Mouse (Mus musculus) CD4-positive, CD25-positive, alpha-beta regulatory T cell, adult 4 months (primary cell): Measurements from ENCODE around the gene Ppp1r14a. TPM values are rescaled to one million over a fixed set of nuclear protein-coding genes. Genes with fewer than 3 reads are reported as not detected.

Experiments
- ATAC-seq: one replicate; pipeline ENCODE4 v1.8.0; 2017
- polyA plus RNA-seq, 2 experiments: library from polyadenylated mRNA; unstranded; fragments of 100-300 nt; shearing (Covaris generic); gene quantifications; one replicate each; pipeline ENCODE4 v1.2.1; 2017

The Ppp1r14a gene
- not detected for polyA plus RNA-seq

DNA sequence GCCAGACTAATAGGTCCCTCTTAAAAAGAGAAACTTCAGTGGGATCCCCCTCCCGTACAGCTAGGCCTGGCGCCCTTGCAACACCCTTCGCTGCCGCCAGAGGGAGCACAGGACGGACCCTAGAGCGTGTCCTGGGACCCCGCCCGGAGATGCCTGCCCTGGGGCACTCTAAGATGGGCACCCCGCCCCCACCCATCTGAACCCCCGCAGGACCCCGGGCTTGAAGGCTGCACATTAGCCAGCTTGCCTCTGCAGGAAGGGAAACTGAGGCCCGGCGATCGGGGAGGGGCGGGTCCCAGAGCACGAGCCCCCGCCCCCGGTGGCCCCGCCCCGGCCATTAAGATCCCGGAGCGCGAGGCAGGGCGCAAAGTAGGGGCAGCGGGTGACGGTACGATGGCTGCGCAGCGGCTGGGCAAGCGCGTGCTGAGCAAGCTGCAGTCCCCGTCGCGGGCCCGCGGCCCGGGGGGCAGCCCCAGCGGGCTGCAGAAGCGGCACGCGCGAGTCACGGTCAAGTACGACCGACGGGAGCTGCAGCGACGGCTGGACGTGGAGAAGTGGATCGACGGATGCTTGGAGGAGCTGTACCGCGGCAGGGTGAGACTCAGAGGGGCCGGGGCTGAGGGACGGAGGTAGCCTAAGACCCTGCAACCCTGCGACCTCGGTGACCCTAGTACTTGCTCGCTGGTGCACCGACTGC, at the start of gene Ppp1r14a:
Ppp1r14a (plus strand) TSS at position 367 of the 697 bp plus-strand sequence.
- ATAC-seq: peak; percentile 61

DNA sequence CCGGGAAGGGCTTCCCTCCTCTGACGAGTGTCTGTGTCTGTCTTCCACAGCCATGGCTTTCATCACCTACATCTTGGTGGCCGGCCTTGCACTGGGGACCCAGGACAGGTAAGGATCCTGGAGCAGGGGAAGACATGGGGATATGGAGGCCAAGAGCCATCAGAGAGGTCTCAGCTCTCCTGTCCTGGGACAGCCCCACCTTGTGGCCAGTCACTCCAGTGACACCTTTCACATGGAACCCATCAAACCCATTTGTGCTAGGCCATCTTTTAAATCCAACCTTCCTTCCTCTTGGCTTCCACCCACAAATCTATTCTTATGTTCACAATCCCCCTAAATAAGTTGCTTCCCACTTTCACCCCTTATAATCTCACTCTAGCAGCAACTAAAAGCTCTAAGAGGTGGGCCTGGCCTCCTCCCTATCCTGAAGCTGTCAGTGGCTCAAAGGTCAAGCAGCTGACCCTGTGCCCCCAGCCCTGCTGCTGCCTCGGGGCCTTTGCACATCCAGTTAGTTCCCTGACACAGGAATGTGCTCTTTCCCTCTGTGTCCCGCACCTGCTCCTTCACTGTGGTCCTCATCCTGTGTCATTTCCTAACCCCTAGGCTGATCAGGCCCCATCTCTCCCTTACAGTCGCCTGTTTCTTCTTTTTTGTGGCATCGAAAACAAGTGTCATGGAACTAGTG, 44.2 kb upstream of the Ppp1r14a start:
- peak; percentile 74 for ATAC-seq

DNA sequence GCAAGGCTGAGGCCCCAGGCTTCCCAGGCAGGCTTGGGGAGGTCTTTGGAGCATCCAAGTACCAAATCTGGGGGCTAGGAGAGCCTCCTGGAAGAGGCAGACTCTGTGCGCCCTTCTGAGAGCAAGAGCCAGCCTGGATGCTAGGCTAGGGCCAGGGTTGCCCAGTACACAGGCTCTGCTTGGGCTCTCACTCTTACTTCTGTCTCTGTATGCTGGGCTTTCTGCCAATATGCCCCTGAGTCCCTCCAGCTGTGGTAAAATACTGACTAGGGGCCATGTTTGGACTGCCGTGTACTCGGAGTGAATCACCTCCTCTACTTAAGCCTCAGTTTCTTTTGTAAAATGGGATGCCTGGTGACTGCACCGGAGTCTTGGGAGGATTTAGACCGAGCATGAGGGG, 43.1 kb upstream of the Ppp1r14a start:
- ATAC-seq: no peak

DNA sequence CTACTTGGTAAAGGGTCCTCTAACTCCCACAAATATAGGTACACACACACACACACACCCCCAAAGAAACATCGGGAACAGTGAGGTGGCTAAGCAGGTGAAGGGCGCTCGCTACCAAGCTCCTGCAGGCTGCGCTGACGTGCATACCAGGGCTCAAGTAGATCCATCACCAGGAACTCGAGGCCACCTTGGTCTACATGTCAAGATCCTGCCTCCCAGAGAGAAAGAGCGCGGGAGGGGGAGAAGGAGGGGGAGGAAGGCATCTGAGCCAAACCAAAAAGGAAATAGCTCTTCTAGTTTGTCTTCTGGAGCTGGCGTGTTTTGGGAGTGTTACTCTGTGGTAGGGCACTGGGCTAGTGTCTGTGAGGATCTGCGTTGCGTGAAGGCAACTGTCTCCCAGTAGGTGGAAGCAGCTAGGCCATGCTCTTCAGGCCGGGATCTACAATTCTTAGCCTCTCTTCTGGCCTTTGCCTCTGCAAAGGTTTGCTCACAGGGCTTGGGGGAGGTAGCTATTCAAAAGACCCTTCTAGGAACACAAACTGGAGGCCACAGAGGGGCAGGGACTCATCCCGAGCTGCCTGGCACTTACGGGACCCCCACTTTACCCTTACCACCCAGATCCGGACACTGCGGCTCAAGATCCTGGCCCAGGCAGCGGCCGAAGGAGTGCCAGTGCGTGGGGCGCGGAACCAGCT, 42.3 kb upstream of the Ppp1r14a start:
- ATAC-seq: no peak

DNA sequence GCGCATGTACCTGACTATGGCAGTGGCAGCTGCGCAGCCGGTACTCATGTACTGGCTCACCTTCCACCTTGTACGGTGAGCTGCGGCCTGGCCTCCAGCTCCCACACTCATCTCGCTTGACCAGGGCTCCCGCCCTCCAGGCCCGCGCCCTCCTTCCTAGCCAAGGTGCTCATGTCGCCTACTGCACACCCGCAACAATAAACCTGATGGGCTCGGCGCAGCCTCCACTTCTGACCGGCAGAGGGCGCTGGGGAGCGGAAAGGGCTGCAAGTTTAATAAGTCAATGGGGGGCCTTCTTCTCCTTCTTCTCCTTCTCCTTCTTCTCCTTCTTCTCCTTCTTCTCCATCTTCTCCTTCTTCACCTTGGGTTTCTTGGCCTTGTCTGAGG, 41.8 kb upstream of the Ppp1r14a start:
- ATAC-seq: peak; percentile 55

DNA sequence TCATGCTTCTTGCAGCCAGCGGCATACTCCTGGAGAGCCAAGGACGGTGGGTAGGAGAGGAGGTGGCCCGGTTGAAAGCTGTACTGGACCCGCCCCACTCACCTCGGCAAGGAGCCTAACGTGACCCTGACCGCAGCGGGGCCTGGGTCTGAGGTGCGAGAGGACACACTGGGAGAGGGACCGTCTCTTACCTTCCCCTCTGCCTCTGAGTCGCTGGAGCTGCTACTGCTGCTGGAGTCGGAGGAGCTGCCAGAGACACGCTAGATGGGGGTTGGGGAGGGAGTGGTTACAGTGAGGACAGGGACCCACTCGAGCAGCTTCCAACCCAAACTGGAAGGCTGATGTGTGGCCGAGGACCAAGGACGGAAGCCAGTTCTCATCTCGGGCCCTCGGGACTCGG, 41.4 kb upstream of the Ppp1r14a start:
- ATAC-seq: peak; percentile 22

DNA sequence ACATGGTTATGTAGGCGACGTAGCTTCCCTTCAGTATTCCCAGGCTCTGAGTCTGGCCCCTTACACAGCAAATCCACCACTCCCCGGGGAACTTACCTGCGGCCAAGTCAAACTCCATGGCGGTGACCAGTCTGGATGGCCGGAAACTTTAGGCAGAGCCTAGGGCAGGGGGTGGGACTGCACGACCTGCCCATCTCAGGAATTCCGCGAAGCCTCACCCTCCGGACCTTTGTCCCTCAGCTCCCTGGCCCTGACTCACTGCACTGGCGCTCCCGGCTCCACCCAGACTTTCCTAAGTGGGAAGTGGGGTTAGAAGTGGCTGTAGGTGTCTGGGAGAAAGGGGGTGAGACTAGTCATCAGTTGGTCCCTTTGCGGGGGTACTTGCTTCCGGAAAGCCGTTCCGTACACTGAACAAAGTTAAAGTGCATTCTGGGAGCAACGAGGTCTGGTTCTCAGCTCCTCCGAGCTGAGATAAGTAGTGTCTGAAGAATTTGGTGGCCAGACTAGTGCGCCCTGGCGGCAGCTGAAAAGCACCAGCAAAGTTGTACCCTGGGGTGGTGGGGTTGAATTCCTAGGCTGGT, 40.8 kb upstream of the Ppp1r14a start, which contains the start of gene 2200002D01Rik:
2200002D01Rik (minus strand) TSS at position 206 of the 581 bp plus-strand sequence.
- ATAC-seq: no peak

DNA sequence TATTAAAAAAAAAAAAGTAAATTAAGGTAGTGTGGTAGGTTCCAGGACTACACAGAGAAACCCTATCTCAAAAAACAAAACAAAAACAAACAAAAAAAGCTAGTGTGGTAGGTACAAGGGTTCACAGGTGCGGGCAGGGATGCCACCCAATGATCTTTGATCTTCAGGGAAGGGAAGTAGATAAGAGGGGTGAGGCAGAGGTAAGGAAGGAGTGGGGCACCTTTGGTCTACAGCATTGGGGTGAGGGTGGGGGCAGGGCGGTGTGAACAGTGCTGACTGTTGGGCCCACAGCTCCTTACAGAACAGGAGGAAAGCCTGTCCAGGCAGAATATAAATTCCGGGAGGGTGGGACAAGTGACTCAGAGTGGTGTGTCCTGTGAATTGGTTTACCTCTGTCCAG, 37.9 kb upstream of the Ppp1r14a start:
- ATAC-seq: peak; percentile 47

DNA sequence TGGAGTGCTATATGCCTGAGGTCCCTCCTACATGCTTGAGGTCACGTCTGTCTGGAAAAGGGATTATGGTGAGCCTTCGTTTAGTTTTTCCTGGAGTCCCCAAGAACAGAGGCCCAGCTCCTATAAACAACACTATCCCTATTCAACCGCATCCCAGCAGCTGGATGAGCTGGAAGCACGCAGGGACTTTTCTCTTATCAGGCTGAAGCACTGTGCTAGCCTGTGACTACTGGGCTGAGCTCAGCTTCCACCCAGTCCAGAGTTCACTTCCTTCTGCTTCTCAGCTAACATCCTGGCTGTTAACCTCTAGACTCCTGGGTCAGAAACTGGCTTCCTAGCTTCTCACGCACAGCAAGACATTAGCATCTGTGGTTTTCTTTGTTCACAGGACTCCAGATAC, 35.3 kb upstream of the Ppp1r14a start:
- ATAC-seq: no peak

DNA sequence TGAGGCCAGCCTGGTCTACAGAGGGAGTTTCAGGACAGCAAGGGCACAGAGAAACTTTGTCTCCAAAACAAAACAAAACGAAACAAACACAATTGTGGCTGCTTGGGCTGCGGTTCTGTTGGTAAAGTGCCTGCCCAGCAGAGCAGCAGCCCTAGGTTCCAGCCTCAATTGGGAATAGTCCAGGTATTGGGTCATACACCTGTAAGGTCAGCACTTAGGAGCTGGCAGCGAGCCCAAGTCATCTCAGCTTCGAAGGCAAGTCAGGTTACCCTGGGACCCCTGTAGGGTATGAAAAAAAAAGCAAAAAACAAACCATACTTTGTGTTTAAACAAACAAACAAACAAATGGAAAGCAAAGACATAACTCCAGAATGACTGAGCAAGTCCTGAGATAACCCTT, 33.2 kb upstream of the Ppp1r14a start:
- no peak for ATAC-seq

DNA sequence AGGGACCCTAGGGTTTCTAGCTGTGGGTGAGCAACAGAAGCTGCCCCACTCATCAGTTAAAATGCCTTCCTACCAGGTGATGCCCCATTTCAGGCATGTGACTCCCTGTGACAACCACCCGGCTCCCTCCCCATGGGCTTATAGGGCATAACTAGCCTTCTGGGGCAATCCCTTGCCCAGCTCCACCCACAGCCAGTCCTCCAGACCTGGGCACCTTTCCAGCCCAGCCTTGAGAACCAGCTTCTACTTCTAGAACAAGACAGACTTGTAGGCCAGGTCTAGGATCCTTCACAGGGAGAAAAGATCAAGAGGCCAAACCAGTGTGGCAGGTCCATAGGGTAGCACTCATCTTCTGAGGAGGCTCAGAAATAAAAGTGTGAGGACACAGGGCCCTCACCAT, 31.7 kb upstream of the Ppp1r14a start:
- no peak for ATAC-seq

DNA sequence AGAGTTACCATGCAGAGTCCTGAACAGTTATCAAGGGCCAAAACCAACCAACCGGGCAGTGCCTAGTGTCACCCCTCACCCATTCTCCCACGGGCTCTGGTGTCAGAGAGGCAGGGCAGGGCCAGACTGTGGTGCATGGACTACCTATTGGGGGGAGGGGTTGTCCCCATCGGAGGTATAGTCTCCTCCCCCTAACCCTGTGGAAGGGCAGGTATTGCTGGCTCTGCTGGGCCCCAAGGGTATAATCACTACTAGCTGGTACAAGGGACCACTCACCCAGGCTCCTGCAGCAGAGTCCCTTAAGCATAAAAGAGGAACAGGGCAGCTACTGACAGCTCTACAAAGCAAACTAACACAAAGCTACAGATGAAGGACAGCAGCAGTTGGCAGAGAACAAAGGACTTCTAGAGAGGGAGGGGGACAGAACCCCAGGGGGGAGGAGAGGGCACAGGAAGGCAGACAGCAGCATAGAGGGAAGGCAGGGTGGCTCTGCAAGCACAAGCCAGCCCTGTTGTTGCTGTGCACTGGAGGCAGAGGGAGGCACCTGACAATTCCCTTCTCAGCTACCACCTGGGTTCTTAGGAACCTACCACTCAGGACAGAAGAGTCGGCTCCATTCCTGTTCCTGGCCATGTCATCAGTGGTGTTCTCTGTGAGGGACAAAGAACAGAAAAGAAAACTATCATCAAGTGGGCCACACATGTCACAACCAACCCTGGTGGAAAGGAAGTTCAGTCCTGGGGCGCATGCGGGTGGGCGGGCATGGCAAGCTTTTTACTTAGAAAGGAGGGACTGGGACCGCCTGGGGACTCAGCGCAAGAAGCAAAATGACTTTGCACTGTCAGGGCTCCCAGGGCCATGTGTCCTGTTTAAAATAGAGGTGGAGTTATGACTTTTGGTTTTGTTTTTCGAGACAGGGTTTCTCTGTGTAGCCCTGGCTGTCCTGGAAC, 29.1 kb upstream of the Ppp1r14a start:
- ATAC-seq: no peak

DNA sequence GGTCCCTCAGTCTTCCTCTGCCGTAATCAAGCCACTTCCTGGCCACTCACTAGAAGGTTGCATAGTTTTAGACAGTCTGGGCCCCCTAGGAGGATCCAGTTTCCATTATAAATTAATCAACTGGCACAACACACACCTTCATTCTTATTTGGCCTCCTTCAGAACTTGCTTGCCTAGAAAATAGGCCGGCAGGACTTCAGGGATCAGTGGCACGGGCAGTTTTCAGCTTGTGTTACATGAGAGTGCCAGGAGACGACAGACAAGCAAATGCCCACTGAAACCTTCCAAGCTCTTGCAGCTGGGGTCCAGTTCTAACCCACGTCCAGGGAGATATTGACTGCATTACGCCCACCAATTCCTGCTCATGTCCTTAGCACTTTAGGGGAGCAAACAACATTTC, 27.0 kb upstream of the Ppp1r14a start:
- ATAC-seq: no peak

DNA sequence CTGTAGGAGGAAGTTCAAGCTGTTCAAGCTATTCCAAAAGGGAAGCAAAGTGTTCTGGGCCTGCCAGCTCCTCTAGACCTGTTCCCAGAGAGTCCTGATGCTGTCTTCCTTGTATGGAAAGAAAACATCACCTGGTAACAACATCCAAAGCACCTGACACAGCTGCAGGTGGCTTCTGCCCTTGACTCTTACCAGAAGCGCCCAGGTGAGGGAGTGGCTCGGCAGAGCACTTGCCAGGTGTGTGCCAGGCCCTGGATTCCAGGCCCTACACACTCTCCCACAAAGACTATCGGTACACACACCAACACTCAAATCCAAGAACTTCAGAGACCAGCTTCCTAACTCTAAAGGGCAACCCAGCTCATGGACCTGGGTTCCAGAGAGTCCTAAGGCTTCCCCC, 25.3 kb upstream of the Ppp1r14a start:
- no peak for ATAC-seq

DNA sequence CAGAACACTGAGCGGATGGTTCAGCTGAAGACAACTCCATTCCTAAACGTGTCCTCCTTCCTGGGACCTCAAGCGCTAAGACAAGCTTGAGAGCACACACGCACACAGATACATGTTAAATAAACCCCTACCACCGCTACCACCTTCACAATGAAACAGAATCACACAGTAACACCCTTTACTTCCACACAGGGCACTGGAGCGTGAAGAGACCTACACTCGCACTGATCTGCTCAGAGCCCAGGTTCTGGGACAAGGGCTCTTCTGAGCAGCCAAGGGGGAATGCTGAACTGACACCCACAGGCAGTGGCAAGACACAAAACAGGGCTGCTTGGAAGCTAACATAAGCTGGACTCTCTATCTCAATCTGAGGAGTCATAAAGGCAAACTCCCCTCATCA, 23.5 kb upstream of the Ppp1r14a start:
- no peak for ATAC-seq

DNA sequence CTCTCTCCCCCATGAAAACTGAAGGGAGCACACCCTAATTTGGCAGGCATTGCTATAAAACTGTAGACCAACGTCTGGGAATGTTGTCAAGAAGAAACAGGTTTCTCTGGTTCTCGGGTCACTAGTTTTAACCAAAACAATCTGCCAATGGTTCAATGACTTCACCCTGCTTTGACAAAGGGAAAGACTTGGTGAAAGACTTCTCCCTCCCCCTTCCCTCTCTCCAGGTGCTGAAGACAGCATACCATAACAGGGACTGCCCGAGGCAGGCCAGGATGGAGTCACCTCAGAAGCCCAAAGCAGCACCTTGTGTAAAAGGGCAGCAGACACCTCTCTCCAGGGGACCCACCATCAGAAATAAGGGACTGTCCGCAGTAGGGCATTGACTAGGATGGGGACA, 22.2 kb upstream of the Ppp1r14a start:
- no peak for ATAC-seq

DNA sequence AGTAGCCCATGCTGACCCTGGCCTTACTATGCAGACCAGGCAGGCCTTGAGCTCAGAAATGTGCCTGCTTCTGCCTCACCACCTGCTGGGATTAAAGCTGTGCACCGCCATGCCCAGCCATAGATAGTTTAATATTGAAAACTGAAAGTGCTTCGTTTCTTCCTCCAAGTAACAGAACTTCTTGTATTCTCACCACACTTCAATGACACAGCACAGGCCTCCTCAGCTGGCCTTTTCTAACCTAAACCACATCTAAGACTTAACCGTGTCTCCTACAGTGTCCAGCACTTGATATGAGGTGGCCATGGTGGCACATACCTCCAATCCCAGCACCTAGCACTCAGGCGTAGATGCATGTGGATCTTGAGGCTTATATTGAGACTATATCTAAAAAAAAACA, 18.7 kb upstream of the Ppp1r14a start:
- no peak for ATAC-seq

DNA sequence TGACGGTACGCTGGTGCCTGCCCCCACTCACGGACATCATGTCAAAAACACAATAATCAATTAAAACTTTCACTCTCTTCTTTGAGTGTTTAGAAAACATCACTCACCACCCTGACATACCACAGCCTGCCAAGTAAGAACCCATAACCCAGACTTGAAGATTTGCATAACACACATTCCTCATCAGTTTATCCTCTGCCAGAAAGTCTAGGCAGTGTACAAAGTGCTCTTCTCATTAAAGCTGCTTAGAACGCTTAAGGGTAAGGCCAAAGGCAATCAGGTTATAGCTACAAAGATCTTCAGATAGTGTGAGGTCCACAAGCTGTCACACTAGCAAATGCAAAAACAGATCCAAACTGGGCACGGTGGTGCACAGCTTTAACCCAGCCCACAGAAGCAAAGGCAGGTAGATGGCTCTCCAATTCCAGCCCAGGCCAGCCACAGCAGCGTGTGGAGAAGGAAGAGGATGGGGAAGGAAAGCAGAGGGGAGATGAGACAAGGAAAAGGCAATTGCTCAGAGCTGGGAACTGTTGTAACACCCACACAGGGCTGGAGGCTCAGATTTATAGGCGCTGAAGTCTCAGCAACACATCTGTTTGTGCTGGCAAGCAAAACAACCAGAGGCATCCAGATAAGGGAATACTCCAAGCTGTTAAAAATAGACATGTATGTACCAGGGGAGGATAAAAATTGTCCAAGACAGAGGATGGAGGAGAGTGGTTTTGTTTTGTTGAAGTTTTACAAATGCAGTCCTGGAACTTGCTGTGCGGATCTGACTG, 17.2 kb upstream of the Ppp1r14a start:
- ATAC-seq: no peak

DNA sequence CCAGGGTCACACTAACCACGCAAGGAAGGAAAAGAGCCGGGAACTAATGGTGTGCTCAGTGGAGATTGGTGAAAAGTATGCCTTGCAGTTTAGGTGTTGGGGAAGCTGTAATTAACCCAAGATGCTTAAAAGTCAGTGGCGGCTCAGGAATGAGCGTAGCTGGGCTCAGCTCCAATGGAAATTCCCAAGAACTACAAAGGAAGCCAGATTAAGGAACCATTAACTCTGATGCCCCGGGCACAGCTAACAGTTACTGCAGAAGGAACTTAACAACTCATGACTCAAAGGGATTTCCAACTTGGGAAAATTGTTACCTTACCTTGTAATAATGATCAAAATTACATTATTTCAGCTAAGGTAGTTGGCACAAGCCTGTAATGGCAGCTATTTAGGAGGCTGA, 12.4 kb upstream of the Ppp1r14a start:
- ATAC-seq: no peak

DNA sequence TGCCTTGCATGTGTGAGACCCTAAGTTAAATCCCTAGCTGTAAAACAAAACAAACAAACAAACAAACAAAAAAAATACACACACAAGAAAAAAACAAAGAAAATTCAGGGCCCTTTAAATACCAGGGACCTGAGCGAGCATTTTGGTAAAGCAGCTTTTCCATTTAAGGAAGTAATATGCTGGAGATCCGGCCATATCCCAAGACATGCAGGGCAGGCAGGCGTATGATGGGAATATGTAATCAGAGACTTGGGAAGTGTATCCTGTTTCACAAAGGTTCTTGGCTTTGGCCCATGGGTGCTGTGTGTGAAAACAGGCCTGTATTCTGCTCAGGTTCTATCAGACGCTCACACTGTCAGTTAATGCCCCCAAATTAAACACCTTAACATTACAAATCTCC, 11.6 kb upstream of the Ppp1r14a start:
- ATAC-seq: no peak

DNA sequence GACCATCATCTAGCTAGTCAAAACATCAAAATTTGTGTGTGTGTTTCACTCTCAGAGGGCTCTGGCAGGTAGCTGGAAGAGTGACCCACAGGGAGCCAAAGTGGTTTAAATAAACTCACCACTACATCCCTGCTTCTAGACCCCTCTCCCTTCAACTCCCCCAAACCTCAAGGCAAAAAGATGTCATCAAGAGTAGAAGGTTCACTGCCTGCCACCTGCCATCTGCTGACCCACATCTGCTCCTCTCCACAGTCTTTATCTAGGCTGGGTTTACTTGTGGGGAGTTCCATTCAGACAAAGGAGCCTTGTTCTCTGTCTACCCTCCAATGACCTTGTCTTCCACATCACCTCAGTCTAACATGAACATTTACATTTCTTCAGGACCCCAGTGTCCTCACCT, 9.8 kb upstream of the Ppp1r14a start:
- ATAC-seq: no peak
